Mouse (Mus musculus): ENCODE data around the gene Pbrm1. TPM values are rescaled to one million over a fixed set of nuclear protein-coding genes. Genes with fewer than 3 reads are reported as not detected.

The Pbrm1 gene
- total RNA-seq (2023) = 76.6 to 84.3 TPM (median 79.4 TPM) in 4 replicates

DNA sequence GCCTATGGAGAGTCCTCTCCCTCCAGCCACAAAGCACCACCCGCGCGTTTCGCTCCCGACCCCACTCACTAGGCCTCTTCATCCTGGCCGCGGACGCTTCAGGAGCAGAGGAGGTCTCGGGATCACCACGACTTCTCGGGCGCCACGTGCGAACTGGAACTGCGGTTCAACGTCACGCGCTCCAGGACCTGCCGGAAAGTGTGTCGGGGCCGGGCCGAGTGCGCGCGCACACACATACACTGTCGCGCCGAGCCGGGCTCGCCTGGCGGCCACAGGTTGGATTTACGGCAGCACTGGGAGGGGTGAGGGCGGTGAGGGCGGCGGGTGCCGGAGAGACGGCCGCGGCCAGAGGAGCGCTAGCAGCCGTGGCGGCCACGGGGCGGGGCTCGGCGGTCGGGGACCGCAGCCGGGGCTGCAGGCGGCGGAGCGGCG lies at the start of gene Pbrm1, which contains the start of gene Gnl3:
Gene Pbrm1 (plus strand): TSS at position 279 of the 432 bp plus-strand sequence.
Gene Gnl3 (minus strand): TSS at position 293 of the 432 bp plus-strand sequence.

DNA sequence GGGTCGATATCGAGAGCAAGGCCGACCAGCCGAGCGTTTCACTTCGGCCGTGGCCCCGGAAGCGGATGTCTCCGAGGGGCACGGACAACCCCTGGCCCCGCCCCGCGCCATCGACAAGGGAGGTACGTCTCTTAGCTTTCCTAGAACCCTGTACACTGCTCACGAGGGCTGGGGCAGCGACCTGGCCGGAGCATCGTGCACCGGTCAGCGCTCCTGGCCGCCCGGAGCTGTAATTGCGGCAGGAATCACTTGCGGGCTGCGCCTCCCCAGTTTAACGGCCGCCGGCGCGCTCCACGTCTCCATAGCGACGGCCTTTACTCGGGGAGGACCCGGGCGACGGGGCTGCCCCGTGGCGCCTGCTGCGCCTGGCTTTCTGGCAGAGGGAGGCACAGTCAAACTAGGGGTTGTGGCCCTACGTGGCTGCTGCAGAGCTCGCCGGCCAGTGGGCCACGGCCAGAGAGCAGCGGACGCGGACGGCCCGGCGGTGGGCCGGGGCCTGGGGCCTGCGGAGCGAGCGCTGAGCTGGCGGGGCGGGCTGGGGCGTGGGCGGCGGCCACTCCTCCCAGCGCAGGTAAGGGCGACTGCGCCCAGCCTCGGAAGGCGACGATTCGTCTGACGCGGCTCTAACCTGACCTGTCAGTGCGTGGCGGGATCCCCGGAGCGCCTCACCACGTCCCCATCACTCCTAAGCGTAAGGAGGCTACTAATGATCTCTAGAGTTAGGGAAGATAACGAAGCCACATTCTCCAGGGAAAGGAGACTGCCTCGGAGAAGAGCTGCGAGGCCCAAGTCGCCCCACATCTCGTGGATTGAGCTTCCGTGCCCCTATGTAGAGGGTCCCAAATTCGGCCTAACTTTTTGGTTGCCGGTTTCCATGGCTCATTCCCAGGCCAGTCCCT lies 17.4 kb upstream of the Pbrm1 start, which contains the start of the genes Glt8d1 and Spcs1:
Gene Glt8d1 (plus strand): TSS at position 94 of the 899 bp plus-strand sequence.
Gene Spcs1 (minus strand): TSS at position 366 of the 899 bp plus-strand sequence.

DNA sequence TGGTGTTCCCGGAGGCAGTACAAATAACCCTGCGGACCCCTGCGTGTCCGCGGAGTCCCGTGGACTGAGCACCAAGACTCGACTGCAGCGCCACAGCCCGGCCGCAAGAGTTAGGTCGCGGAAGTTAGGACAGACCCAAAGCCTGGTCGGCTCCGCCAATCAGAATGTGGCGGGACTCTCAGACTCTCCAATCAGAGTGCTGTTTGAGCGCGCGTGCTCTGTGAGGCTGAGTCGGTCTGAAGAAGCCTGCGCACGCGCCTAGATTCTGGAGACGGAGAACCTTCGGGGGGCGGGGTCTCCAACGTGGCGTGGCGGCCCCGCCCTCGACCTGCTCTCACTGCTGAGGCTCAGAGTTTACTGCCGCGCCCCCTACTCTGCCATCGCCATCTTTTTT lies 109.9 kb downstream of the Pbrm1 start, which contains the start of gene Smim4:
Gene Smim4 (minus strand): TSS at position 131 of the 394 bp plus-strand sequence.

DNA sequence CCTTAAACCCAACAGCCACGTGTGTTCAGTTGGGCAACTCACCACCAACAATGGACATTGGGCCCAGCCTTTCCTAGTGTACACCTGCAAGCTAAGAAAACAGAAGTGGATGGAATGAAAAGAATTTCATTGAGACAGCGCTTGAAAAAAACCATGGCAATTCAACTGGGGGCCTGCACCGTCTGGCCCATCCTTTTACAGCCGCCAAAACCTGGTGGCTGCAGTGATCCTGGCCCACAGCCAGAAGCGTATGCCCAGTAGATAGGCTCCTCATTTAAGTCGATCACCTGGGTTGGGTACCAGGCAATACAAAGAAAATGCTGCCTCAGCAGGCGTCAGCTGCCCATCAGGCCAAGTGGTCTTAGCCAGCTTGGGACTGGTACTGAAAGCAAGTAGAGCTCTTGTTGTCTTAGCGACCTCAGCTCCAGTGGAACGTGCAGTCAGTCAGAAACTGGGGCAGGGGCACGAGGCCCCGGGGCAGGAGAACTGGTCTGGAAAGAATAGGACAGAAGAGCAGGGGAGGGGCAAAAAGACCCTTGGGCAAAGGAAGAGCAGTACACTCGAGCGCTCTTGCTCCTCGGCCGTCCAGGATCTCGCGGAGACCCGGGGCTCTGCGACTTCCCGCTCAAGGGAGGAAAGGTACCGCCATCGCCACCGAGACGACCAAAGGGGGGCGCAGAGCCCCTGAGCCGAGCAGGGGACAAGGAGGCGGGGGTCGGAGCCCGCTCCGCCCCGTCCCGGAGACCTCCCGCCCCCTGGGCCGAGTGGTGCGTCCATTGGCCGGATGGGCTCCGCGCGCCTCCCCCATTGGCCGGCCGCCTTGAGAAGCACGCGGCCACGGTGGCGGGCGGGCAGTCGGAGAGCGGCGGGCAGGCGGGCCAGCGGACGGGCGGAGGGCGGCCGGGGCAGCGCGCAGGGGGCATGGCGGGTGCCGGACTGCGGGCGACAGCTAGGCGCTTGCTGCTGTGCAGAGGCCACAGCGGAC lies 111.6 kb downstream of the Pbrm1 start, which contains the start of gene Nt5dc2:
Gene Nt5dc2 (plus strand): TSS at position 818 of the 985 bp plus-strand sequence.

DNA sequence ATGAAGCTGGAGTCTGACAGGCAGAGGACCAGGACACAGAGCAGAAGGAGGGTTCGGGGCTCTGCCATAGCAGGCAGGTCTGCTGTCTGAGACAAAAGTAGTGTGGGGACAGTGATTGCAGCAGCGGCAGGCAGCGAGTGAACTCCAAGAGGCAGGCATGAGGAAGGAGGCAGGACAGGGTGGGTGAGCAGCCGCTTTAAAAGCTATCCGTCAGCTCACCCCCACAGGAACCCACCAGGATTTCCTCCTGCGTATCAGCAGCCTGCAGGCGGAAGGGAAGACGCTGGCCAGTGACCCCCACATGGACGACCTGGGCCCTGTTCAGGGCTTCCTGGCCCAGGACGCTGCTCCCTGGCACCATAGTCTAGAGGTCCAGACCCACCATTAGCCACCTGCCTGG lies 149.5 kb downstream of the Pbrm1 start, which contains the start of gene Stab1:
Gene Stab1 (minus strand): TSS at position 217 of the 400 bp plus-strand sequence.

Other genes starting within 250 kb of the Pbrm1 start
- 15.7 to 21.0 TPM (median 17.2 TPM) in 4 replicates for gene Tmem110, start 193.5 kb upstream of the Pbrm1 start, total RNA-seq (2023)
- gene Mustn1, start 139.9 kb upstream of the Pbrm1 start, total RNA-seq (2023) = 2.1 to 2.7 TPM (median 2.5 TPM) in 4 replicates
- 0.26 to 1.0 TPM (median 0.48 TPM) in 4 replicates for gene Itih4, start 132.7 kb upstream of the Pbrm1 start, total RNA-seq (2023)
- gene Itih3, start 95.4 kb upstream of the Pbrm1 start, total RNA-seq (2023) = not detected in 4 replicates
- gene Itih1, start 75.8 kb upstream of the Pbrm1 start, total RNA-seq (2023) = not detected in 4 replicates
- 5.3 to 9.2 TPM (median 6.0 TPM) in 4 replicates for gene Nek4, start 67.8 kb upstream of the Pbrm1 start, total RNA-seq (2023)
- gene Glt8d1, start 17.7 kb upstream of the Pbrm1 start, total RNA-seq (2023) = 9.7 to 15.3 TPM (median 11.5 TPM) in 4 replicates
- gene Spcs1, start 17.5 kb upstream of the Pbrm1 start, total RNA-seq (2023) = 67.8 to 75.3 TPM (median 71.6 TPM) in 4 replicates
- 451 to 493 TPM (median 486 TPM) in 4 replicates for gene Gnl3, start within 50 bp of the Pbrm1 start, total RNA-seq (2023)
- 15.9 to 25.8 TPM (median 17.4 TPM) in 4 replicates for gene Smim4, start 109.8 kb downstream of the Pbrm1 start, total RNA-seq (2023)
- 0.80 to 1.7 TPM (median 1.5 TPM) in 4 replicates for gene Nt5dc2, start 111.9 kb downstream of the Pbrm1 start, total RNA-seq (2023)
- 0.33 to 2.9 TPM (median 0.94 TPM) in 3 of 4 replicates, not detected in the other for gene Stab1, start 149.5 kb downstream of the Pbrm1 start, total RNA-seq (2023)
- 2.0 TPM in 1 of 4 replicates, not detected in the others for gene Tnnc1, start 189.2 kb downstream of the Pbrm1 start, total RNA-seq (2023)
- gene Nisch, start 197.8 kb downstream of the Pbrm1 start, total RNA-seq (2023) = 318 to 343 TPM (median 336 TPM) in 4 replicates
- gene Sema3g, start 198.7 kb downstream of the Pbrm1 start, total RNA-seq (2023) = not detected in 4 replicates
- gene Phf7, start 232.2 kb downstream of the Pbrm1 start, total RNA-seq (2023) = 12.6 to 18.4 TPM (median 14.7 TPM) in 4 replicates
- 117 to 132 TPM (median 124 TPM) in 4 replicates for gene Bap1, start 232.3 kb downstream of the Pbrm1 start, total RNA-seq (2023)

Data from B cell, adult 62 days (primary cell).